Mouse (Mus musculus) midbrain, embryonic 12.5 days (tissue): Measurements from ENCODE around the gene Got2. TPM values are rescaled to one million over a fixed set of nuclear protein-coding genes. Genes with fewer than 3 reads are reported as not detected.
"Not testable (repeated sequence)": the region's sequence is repeated elsewhere in the genome, so short reads cannot be mapped to it uniquely, and the experiment has no call there.

Experiments used
- ATAC-seq: fragments of 200-750 bp; cut with Nextera tagmentation; 2 replicates; pipeline ENCODE4 v1.8.0; 2017; ENCODE audit warnings: low read depth, moderate TSS enrichment, moderate library complexity; ENCODE audit not compliant: low FRiP score
- H3K27ac ChIP-seq: fragments of 300-500 bp; sonication (generic); replicated peaks from 2 replicates; pipeline ENCODE4 v1.5.1; 2016; ENCODE audit warnings: mild to moderate bottlenecking
- H3K27me3 ChIP-seq: fragments of 300-500 bp; sonication (generic); 2 replicates; pipeline ENCODE4 v1.6.1; 2016; ENCODE audit warnings: mild to moderate bottlenecking
- H3K36me3 ChIP-seq: fragments of 300-500 bp; sonication (generic); 2 replicates; pipeline ENCODE4 v1.6.1; 2016
- H3K4me1 ChIP-seq: fragments of 300-500 bp; sonication (generic); 2 replicates; pipeline ENCODE4 v1.6.1; 2016
- H3K4me2 ChIP-seq: fragments of 300-500 bp; sonication (generic); replicated peaks from 2 replicates; pipeline ENCODE4 v1.6.1; 2016; ENCODE audit warnings: mild to moderate bottlenecking, moderate library complexity
- H3K4me3 ChIP-seq: fragments of 300-500 bp; sonication (generic); 2 replicates; pipeline ENCODE4 v1.5.1; 2016; ENCODE audit warnings: mild to moderate bottlenecking
- H3K9ac ChIP-seq: fragments of 300-500 bp; sonication (generic); replicated peaks from 2 replicates; pipeline ENCODE4 v1.6.1; 2016; ENCODE audit warnings: mild to moderate bottlenecking, moderate library complexity
- H3K9me3 ChIP-seq: fragments of 300-500 bp; sonication (generic); 2 replicates; pipeline ENCODE4 v1.6.1; 2016; ENCODE audit warnings: mild to moderate bottlenecking
- WGBS: fragments of 180-500 bp; shearing (Covaris S2); methylation state at CpG from one replicate; pipeline ENCODE4 v1.1.7; 2016; 5-methylcytosine and 5-hydroxymethylcytosine counted together
- polyA plus RNA-seq: library from polyadenylated mRNA; unstranded; fragments of >200 nt; fragmentation: Nextera tagmentation; extraction: Ambion mirVana; gene quantifications from 2 replicates; pipeline ENCODE4 v1.2.1, GENCODE M21; 2016

Gene Got2
- polyA plus RNA-seq, 1 experiment from 2014 or later: 194 TPM

DNA sequence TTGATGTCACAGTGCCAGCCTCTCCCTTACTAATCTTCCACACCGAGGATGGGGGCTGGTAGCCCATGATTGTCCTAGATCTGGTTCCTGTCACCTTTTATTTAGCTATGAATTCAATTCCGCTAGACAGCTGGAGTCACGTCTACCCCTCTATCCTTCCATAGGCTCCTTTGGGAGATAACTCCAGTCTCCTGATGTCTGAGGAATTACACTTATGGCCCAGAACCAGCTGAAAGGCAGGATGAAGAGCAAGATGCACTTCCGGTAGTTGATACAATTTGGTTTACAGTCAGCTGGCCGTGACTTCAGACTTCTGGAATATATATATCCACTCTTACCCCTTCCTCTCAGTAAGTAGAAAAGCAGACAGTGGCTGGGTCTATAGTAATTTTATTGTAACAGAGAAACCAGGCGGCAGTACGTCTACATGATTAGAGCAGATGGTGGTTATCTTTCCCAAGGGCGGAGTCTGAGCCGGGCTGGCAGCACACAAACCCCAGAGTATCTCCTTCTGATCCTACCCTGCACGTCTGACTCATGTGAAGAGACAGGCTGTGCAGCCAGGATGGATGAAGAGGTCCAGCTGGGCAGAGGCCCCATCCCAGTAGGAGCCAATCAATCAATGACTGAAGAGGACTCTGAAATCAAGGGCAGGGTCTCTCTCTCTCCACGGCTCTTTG is 24.4 kb downstream of the Got2 start:
- not testable (repeated sequence) for H3K4me2 ChIP-seq, ATAC-seq, H3K9me3 ChIP-seq, H3K9ac ChIP-seq, H3K27me3 ChIP-seq, H3K4me1 ChIP-seq, H3K27ac ChIP-seq, H3K4me3 ChIP-seq
- peaks cover 48% of the 10 kb centered on the region for H3K36me3 ChIP-seq
- 93% methylated on average over 11 of the region's 11 CpGs for WGBS

DNA sequence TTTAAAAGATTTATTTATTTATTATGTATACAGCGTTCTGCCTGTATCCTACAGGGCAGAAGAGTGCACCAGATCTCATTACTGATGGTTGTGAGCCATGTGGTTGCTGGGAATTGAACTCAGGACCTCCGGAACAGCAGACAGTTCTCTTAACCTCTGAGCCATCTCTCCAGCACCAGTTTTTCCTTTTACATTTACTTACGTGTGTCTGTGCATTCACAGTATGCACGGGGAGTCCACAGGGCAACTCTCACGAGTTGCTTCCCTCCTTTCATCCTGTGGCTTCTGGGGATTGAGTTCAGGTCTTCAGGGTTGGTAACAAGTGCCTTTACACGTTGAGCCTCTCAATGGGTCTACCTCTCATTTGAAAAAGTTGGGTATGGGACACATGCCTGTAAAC is 34.2 kb downstream of the Got2 start:
- Histone ChIP-seq H3K27me3 (no peaks in the 10 kb centered on the region), H3K36me3 (no peaks in the 10 kb centered on the region; the same call in 1 of the 2 replicates), H3K4me2 (no peak overlapping the region), H3K9ac (no peak overlapping the region), H3K4me1 (peaks cover 14% of the 10 kb centered on the region), H3K9me3 (no peaks in the 10 kb centered on the region), H3K4me3 (no peak overlapping the region), H3K27ac (no peak overlapping the region)
- 85% methylated on average over 6 of the region's 6 CpGs for WGBS
- ATAC-seq: no peak

DNA sequence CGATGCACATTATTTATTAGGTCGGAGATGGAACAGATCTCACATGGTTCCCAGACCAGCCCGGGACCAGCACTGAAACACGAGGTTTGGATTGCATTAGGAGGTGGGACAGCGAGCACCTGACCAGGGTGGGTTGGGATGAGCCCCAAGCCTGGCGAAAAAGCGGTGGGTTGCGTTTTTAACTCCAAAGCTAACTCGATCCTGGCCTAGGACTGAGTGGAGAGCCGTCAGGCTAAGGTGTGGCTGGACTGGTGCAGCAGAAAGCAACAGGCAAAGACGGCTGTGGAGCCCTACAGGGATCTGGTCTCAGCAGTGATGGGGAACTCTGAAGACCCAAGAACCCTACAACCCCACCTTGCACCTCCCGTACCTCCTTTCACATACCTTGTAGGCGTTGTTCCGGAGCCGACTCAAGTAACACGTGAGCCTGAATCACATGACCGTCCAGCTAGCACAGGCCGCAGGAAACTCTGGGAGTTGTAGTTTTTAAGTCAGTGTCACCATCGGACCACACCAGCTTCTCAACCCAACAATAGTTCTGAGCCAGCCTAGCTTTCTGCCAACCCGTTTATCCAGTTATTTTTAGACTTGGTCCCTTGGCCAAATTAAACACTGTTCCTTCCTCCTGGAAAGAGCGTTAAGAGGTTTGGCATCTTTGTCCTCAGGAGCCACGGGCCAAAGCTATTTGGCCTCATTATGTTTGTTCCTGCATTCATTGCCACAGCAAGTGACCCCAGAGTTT is 35.1 kb downstream of the Got2 start, which contains the start of gene Slc38a7:
Slc38a7 (minus strand) TSS at position 438 of the 742 bp plus-strand sequence.
- Histone ChIP-seq H3K27me3 (no peaks in the 10 kb centered on the region), H3K36me3 (peaks cover 4% of the 10 kb centered on the region), H3K4me1 (peaks cover 14% of the 10 kb centered on the region), H3K27ac (no peak within 1 kb of the TSS), H3K9me3 (no peaks in the 10 kb centered on the region), H3K4me3 (peak within 1 kb of the TSS; percentile 71), H3K9ac (peak within 1 kb of the TSS; percentile 68), H3K4me2 (peak within 1 kb of the TSS; percentile 83)
- 12% methylated on average over 22 of the region's 22 CpGs for WGBS
- peak; percentile 98 for ATAC-seq

DNA sequence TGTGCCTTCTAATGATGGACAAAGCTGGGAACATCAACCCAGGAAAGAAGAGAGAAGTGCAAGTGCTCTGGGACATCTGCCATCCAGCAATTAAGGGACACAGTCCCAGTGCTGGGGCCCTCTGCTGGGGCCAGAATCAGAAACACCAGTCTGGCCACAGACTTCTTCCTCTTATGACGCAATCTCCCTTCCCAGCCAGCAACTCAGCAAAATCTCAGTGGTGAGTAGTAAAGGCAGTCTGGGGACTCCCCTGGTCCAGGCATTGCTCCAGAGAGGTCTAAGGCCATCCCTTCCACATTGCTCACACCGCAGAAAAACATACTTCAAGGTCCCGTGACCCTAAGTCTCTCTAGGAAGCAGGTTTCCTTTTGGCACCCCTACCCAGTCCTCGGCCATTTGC is 36.1 kb downstream of the Got2 start:
- Histone ChIP-seq H3K36me3 (peaks cover 4% of the 10 kb centered on the region), H3K4me1 (peaks cover 14% of the 10 kb centered on the region), H3K27ac (no peak overlapping the region), H3K9ac (peak overlapping the region; percentile 68; the same call in 1 of the 2 replicates), H3K4me2 (peak overlapping the region; percentile 83), H3K4me3 (peak overlapping the region; percentile 71), H3K27me3 (no peaks in the 10 kb centered on the region), H3K9me3 (no peaks in the 10 kb centered on the region)
- no peak for ATAC-seq
- WGBS: 74% methylated on average over 4 of the region's 4 CpGs

DNA sequence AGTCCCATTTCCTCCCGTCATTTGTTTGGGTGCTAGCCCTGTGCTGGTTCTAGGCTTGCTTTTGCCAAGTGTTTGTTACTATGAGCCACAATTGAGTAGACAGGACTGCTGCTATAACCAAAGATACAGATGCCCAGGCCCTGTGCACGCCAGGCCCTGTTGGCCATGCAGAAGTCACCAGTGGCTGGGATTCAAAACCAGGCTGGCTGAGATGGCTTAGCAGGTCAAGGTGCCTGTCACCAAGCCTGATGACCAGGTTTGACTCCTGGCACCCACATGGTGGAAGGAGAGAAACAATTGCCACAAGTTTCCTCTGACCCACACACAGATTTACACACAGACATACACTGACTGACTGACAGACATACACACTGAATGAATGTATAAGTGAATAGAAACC is 38.0 kb downstream of the Got2 start:
- no peak overlapping the region for H3K27ac ChIP-seq
- no peak for ATAC-seq
- H3K27me3 ChIP-seq: no peaks in the 10 kb centered on the region
- 92% methylated on average over 2 of the region's 2 CpGs for WGBS
- no peaks in the 10 kb centered on the region for H3K9me3 ChIP-seq
- H3K36me3 ChIP-seq: peaks cover 14% of the 10 kb centered on the region
- H3K4me3 ChIP-seq: no peak overlapping the region
- peaks cover 14% of the 10 kb centered on the region for H3K4me1 ChIP-seq
- no peak overlapping the region for H3K9ac ChIP-seq
- no peak overlapping the region for H3K4me2 ChIP-seq

DNA sequence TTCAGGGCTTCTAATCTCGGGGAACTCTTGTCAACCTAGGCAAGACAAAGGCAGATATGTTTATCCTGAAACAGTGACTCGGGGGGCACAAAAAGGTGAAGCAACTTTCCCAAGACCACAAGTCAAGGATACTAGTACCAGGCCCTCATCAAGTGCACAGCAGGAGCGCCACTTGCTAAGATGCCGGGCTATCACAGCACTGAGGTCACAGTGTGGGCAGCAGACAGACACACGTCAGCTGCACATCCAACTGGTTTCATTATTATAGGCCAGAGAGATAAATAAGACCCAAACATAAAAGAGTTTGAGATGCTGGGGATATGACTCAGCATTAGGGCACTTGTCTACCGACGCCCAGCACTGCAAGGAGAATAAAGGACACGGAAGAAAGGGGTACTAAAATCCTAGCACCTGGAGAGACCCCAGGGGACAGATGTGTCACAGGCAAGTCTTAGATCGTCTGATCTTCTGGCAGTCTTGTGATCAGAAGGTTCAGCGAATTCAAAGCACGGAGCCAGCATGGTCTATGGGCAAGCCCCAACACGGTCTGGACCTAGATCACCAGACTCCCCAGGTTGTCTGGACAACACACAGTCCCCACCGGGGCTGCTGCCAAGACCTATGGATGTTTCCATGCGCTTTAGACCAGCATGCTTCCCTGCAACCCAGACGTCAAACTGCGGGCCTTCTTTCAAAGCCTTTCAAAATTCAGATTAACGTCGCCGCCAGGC is 39.4 kb downstream of the Got2 start:
- Histone ChIP-seq H3K27ac (no peak overlapping the region), H3K27me3 (no peaks in the 10 kb centered on the region), H3K4me3 (no peak overlapping the region), H3K4me2 (no peak overlapping the region), H3K4me1 (peaks cover 14% of the 10 kb centered on the region), H3K36me3 (peaks cover 28% of the 10 kb centered on the region), H3K9me3 (no peaks in the 10 kb centered on the region), H3K9ac (no peak overlapping the region)
- 92% methylated on average over 19 of the region's 19 CpGs for WGBS
- no peak for ATAC-seq

DNA sequence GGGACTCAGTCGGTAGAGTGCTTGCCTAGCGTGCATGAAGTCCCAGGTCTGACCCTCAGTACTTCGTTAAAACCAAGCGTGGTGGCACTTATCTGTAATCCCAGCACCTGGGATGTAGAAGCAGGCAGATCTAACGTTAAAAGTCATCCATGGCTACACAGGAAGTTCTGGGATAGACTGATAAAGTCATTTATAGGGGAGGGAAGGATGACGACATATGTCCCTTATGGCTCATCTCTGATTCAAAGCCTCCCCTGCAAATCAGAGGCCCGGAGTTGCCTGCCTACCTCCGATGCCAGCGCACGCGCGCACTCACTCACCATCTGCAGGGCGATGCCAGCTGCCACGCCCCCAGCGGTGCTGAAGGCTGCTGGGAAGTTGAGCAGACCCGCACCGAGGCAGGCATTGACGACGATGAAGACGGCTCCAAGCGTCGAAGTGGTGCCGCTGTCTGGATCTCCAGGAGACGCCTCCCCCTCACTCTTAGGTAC is 40.2 kb downstream of the Got2 start:
- Histone ChIP-seq H3K36me3 (peaks cover 35% of the 10 kb centered on the region), H3K4me2 (no peak overlapping the region), H3K9me3 (no peaks in the 10 kb centered on the region), H3K27me3 (no peaks in the 10 kb centered on the region), H3K27ac (no peak overlapping the region), H3K4me1 (peaks cover 11% of the 10 kb centered on the region), H3K4me3 (no peak overlapping the region), H3K9ac (no peak overlapping the region)
- WGBS: 81% methylated on average over 24 of the region's 24 CpGs
- ATAC-seq: no peak

DNA sequence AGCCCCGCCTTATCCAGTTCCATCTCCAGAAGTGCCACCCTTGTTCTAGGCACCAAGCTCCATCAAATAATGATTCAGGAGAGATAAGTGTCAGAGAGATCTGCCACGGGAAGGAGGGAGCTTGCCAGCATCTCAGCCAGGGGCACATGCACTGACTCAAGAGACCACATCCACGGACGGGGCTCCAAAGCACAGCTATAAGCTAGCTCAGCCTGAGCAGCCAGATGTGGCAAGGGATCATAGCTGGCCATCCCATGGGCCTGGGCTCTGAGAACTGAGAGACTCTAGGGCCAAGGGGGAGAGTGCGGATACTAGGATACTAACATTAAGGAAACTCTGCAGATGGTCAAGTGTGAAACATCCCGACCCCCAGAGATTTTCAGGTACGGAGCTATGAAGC is 43.3 kb downstream of the Got2 start:
- Histone ChIP-seq H3K9ac (no peak overlapping the region), H3K9me3 (no peaks in the 10 kb centered on the region), H3K4me1 (no peaks in the 10 kb centered on the region), H3K36me3 (peaks cover 56% of the 10 kb centered on the region), H3K27ac (no peak overlapping the region), H3K27me3 (no peaks in the 10 kb centered on the region), H3K4me2 (no peak overlapping the region), H3K4me3 (no peak overlapping the region)
- ATAC-seq: no peak
- WGBS: 94% methylated on average over 7 of the region's 7 CpGs

DNA sequence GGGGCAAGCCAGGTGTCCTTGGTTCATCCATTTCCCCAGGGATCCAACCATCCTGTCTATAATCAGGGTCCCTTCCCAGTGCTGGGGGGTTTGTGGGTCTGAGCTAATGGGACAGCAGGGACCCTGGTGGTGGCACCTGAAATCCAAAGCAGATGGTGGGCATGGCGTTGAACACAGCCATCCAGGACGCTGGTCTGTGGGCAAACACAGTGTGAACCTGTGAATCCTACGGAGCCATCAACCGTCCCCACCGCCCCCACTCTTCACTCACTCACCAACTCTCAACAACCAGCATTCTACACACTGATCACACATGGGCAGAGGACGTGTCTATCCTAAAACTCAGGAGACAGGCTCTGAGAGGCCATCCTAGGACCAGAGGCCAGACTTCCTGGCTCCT is 44.4 kb downstream of the Got2 start:
- H3K27me3 ChIP-seq: no peaks in the 10 kb centered on the region

DNA sequence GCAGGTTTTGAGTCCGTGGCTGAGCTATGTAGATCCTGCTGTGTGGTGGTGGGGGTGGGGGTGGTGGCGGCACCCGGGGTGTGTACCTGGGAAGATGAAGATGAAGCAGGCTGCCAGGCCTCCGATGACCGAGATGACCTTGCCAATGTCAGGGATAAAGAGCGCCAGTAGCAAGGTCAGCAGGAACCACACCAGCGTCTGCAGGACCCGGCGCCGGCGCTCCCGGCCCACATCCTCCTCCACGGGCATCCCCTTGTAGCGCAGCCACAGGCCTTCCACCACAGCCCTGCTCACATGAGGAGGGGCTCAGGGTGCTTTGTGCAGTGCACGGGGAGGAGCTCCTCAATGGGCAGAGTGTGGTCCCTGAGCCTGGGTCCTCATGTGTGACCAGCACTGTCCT is 46.9 kb downstream of the Got2 start:
- H3K4me2 ChIP-seq: no peak overlapping the region
- H3K4me3 ChIP-seq: no peak overlapping the region
- peaks cover 62% of the 10 kb centered on the region for H3K36me3 ChIP-seq
- ATAC-seq: no peak
- H3K9me3 ChIP-seq: no peaks in the 10 kb centered on the region
- H3K27ac ChIP-seq: no peak overlapping the region
- WGBS: 92% methylated on average over 15 of the region's 15 CpGs
- no peaks in the 10 kb centered on the region for H3K4me1 ChIP-seq
- no peaks in the 10 kb centered on the region for H3K27me3 ChIP-seq
- H3K9ac ChIP-seq: no peak overlapping the region

More for the DNA sequence above, 44.4 kb downstream of the Got2 start:
- Histone ChIP-seq H3K4me1 (no peaks in the 10 kb centered on the region), H3K9me3 (no peaks in the 10 kb centered on the region), H3K4me3 (no peak overlapping the region), H3K9ac (no peak overlapping the region), H3K36me3 (peaks cover 56% of the 10 kb centered on the region), H3K27ac (no peak overlapping the region), H3K4me2 (no peak overlapping the region)
- 0 out of 2 replicates have a peak, but pooled peaks have one; percentile 19 for ATAC-seq
- WGBS: 95% methylated on average over 6 of the region's 6 CpGs

DNA sequence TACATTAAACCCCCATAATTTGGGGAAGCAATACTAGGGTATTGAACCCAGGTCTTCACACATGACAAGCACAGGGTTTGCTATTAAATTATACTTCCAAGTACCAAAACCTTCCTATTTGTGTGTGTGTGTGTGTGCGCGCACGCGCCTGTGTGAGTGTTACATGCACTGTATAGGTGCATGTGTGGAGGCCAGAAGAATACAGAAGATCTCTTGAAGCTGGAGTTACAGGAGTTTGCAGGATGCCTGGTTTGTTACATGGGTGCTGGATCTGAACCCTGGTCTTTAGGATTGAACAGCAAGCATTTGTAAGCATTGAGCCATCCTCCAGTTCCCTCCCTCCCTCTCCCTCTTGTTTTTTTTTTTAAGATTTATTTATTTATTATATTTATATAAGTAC is 49.1 kb downstream of the Got2 start:
- Histone ChIP-seq H3K27ac (no peak overlapping the region), H3K9ac (no peak overlapping the region), H3K9me3 (no peaks in the 10 kb centered on the region), H3K4me1 (no peaks in the 10 kb centered on the region), H3K27me3 (no peaks in the 10 kb centered on the region), H3K4me3 (no peak overlapping the region), H3K4me2 (no peak overlapping the region), H3K36me3 (peaks cover 43% of the 10 kb centered on the region)
- ATAC-seq: no peak
- whole genome bisulfite sequencing: 98% methylated on average over 4 of the region's 4 CpGs

DNA sequence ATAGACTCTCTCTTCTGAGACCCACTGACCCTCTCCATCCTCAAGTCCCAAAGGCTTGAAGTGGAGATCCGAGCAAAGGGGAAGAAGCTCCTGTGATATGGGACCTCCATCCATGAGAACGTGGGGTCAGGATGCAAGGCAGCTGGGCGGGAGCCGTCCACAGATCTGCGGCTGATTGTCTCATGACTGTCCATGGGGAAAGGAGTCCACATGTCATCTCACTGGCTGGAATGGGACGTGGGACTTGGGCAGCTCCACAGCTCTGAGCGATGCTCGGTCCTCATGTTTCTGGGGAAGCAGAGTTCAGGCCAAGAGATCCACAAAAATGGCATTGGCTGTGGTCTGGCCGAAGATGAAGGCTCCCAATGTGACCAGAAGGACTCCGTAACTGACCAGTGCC is 51.1 kb downstream of the Got2 start:
- H3K27ac ChIP-seq: no peak overlapping the region
- no peak overlapping the region for H3K4me2 ChIP-seq
- no peaks in the 10 kb centered on the region for H3K27me3 ChIP-seq
- peaks cover 10% of the 10 kb centered on the region for H3K4me1 ChIP-seq
- WGBS: 92% methylated on average over 10 of the region's 10 CpGs
- peaks cover 25% of the 10 kb centered on the region for H3K36me3 ChIP-seq
- no peak overlapping the region for H3K9ac ChIP-seq
- ATAC-seq: no peak
- H3K9me3 ChIP-seq: no peaks in the 10 kb centered on the region
- no peak overlapping the region for H3K4me3 ChIP-seq
